Mouse (Mus musculus) kidney, adult 2 months (tissue): Measurements from ENCODE around the gene Kat2b.

Experiments used
- CTCF ChIP-seq: fragments of 200-500 bp; conservative IDR thresholded peaks from 2 replicates; pipeline ENCODE4 v1.5.1; 2011; ENCODE audit warnings: low read depth, mild to moderate bottlenecking, control low read depth, low read length, moderate library complexity, mixed read lengths; ENCODE audit not compliant: insufficient read depth, insufficient read length
- POLR2A ChIP-seq: fragments of 200-500 bp; IDR thresholded peaks from one replicate; pipeline ENCODE4 v1.6.1; 2011; ENCODE audit warnings: low read depth, low read length, control low read depth

GRCm38 (mm10) chr17:53566919-53567345 is 271 bp downstream of the Kat2b start:
- TF ChIP-seq CTCF (peak; percentile 30; the same call in 1 of the 2 replicates), POLR2A (no peak)
